Mouse (Mus musculus) spleen, adult 2 months (tissue): Measurements from ENCODE around the gene Gm2012.
"Not testable (repeated sequence)": the region's sequence is repeated elsewhere in the genome, so short reads cannot be mapped to it uniquely, and the experiment has no call there.

ENCODE experiments used
- CTCF ChIP-seq: fragments of 200-500 bp; IDR thresholded peaks from 2 replicates; pipeline ENCODE4 v1.5.1; 2011; ENCODE audit warnings: mild to moderate bottlenecking, inconsistent platforms; ENCODE audit not compliant: insufficient read depth, insufficient read length, insufficient replicate concordance; ENCODE audit errors: extremely low read depth
- POLR2A ChIP-seq: fragments of 200-500 bp; IDR thresholded peaks from 2 replicates; pipeline ENCODE4 v1.6.1; 2011; ENCODE audit warnings: low read depth, low read length, inconsistent platforms

GRCm38 (mm10) chrX:26159146-26159545 is 72.0 kb downstream of the Gm2012 start:
- not testable (repeated sequence) for TF ChIP-seq CTCF, POLR2A
